Mouse (Mus musculus) stomach, postnatal 0 days (tissue): ENCODE measurements at regions not wholly inside any gene's neighbourhood (a gene's known extent, or its start where the extent isn't known, plus 50 kb on each side); places are given as distances from the start of the nearest gene placed in this dataset.

ENCODE experiments used
- ATAC-seq: fragments of 200-750 bp; cut with Nextera tagmentation; 2 replicates; pipeline ENCODE4 v1.8.0; 2017; ENCODE audit not compliant: low FRiP score, low TSS enrichment
- DNase-seq: peaks from one replicate; pipeline ENCODE4 v3.0.0-alpha.2; 2016; ENCODE audit warnings: low spot score
- H3K27ac ChIP-seq: fragments of 300-500 bp; sonication (generic); replicated peaks from 2 replicates; pipeline ENCODE4 v1.5.1; 2014; ENCODE audit warnings: mild to moderate bottlenecking, control low read depth
- H3K27me3 ChIP-seq: fragments of 300-500 bp; sonication (generic); 2 replicates; pipeline ENCODE4 v1.6.1; 2014; ENCODE audit warnings: low read length; ENCODE audit not compliant: control insufficient read depth, insufficient read depth
- H3K36me3 ChIP-seq: fragments of 300-500 bp; sonication (generic); 2 replicates; pipeline ENCODE4 v1.6.1; 2014; ENCODE audit warnings: low read length, mixed read lengths; ENCODE audit not compliant: control insufficient read depth, insufficient read depth
- H3K4me1 ChIP-seq: fragments of 300-500 bp; sonication (generic); replicated peaks from 2 replicates; pipeline ENCODE4 v1.6.1; 2014; ENCODE audit warnings: antibody characterized with exemption; ENCODE audit not compliant: control insufficient read depth, insufficient read depth
- H3K4me2 ChIP-seq: fragments of 300-500 bp; sonication (generic); replicated peaks from 2 replicates; pipeline ENCODE4 v1.6.1; 2014; ENCODE audit warnings: low read depth, mild to moderate bottlenecking, control low read depth, moderate library complexity
- H3K4me3 ChIP-seq: fragments of 300-500 bp; sonication (generic); 2 replicates; pipeline ENCODE4 v1.5.1; 2014; ENCODE audit warnings: low read depth, low read length, control low read depth
- H3K9ac ChIP-seq: fragments of 300-500 bp; sonication (generic); 2 replicates; pipeline ENCODE4 v1.6.1; 2014; ENCODE audit warnings: mild to moderate bottlenecking, low read length, control low read depth, mixed read lengths
- H3K9me3 ChIP-seq: fragments of 300-500 bp; sonication (generic); 2 replicates; pipeline ENCODE4 v1.6.1; 2016; ENCODE audit warnings: low read length; ENCODE audit not compliant: control insufficient read depth
- CTCF ChIP-seq: IDR thresholded peaks from 2 replicates; pipeline ENCODE4 v1.5.1; 2016; ENCODE audit warnings: antibody characterized with exemption, low read depth, mild to moderate bottlenecking, moderate library complexity
- EP300 ChIP-seq: optimal IDR thresholded peaks from 2 replicates; pipeline ENCODE3; 2016; ENCODE audit warnings: antibody characterized with exemption
- WGBS: fragments of 180-500 bp; shearing (Covaris S2); extraction: QIAGEN DNeasy Blood & Tissue Kit; methylation state at CpG from one replicate; pipeline ENCODE4 v1.1.7; 2014; 5-methylcytosine and 5-hydroxymethylcytosine counted together

- Histone ChIP-seq H3K4me2 (no peak overlapping the region), H3K9me3 (no peaks in the 10 kb centered on the region), H3K36me3 (no peaks in the 10 kb centered on the region), H3K9ac (no peak overlapping the region), H3K4me3 (no peak overlapping the region), H3K4me1 (no peaks in the 10 kb centered on the region), H3K27ac (no peak overlapping the region), H3K27me3 (no peaks in the 10 kb centered on the region)
- DNase-seq (no peak), ATAC-seq (no peak)
- WGBS: 8% methylated on average over 2 of the region's 2 CpGs
- no peak for TF ChIP-seq CTCF
- TF ChIP-seq EP300: no peak
Measured at GRCm38 (mm10) chr12:12452086-12452485, 190.1 kb downstream of the Fam49a start.

GRCm38 (mm10) chr12:12446768-12447167, 184.8 kb downstream of the Fam49a start:
- DNase-seq (no peak), ATAC-seq (no peak)
- Histone ChIP-seq H3K9ac (no peak overlapping the region), H3K9me3 (no peaks in the 10 kb centered on the region), H3K36me3 (no peaks in the 10 kb centered on the region), H3K4me1 (no peaks in the 10 kb centered on the region), H3K27ac (no peak overlapping the region), H3K4me2 (no peak overlapping the region), H3K27me3 (no peaks in the 10 kb centered on the region), H3K4me3 (no peak overlapping the region)
- 20% methylated on average over 2 of the region's 2 CpGs for WGBS
- TF ChIP-seq CTCF (no peak), EP300 (no peak)

- ATAC-seq (no peak), DNase-seq (no peak)
- H3K4me3 ChIP-seq: no peak overlapping the region
- H3K36me3 ChIP-seq: no peaks in the 10 kb centered on the region
- H3K4me1 ChIP-seq: no peaks in the 10 kb centered on the region
- H3K4me2 ChIP-seq: no peak overlapping the region
- H3K9ac ChIP-seq: no peak overlapping the region
- 70% methylated on average over 3 of the region's 3 CpGs for WGBS
- TF ChIP-seq EP300: no peak
- no peak for TF ChIP-seq CTCF
- no peaks in the 10 kb centered on the region for H3K9me3 ChIP-seq
- no peaks in the 10 kb centered on the region for H3K27me3 ChIP-seq
- no peak overlapping the region for H3K27ac ChIP-seq
Measured at GRCm38 (mm10) chr12:12446281-12446680, 184.3 kb downstream of the Fam49a start.

GRCm38 (mm10) chr12:12442872-12443271, 180.9 kb downstream of the Fam49a start:
- H3K9me3 ChIP-seq: no peaks in the 10 kb centered on the region
- WGBS: 87% methylated on average over 4 of the region's 4 CpGs
- TF ChIP-seq CTCF (no peak), EP300 (no peak)
- no peak overlapping the region for H3K4me2 ChIP-seq
- no peaks in the 10 kb centered on the region for H3K36me3 ChIP-seq
- no peak overlapping the region for H3K4me3 ChIP-seq
- no peaks in the 10 kb centered on the region for H3K27me3 ChIP-seq
- no peak for DNase-seq
- ATAC-seq: no peak
- H3K27ac ChIP-seq: no peak overlapping the region
- H3K9ac ChIP-seq: no peak overlapping the region
- H3K4me1 ChIP-seq: no peaks in the 10 kb centered on the region

- WGBS: 82% methylated on average over 1 of the region's 1 CpGs
- DNase-seq: no peak
- H3K4me3 ChIP-seq: no peak overlapping the region
Measured at GRCm38 (mm10) chr12:12436379-12436778, 174.4 kb downstream of the Fam49a start.

GRCm38 (mm10) chr12:12432597-12432996, 170.7 kb downstream of the Fam49a start:
- Histone ChIP-seq H3K27me3 (no peaks in the 10 kb centered on the region), H3K9ac (no peak overlapping the region), H3K4me2 (no peak overlapping the region), H3K4me1 (no peaks in the 10 kb centered on the region), H3K36me3 (no peaks in the 10 kb centered on the region), H3K9me3 (no peaks in the 10 kb centered on the region), H3K4me3 (no peak overlapping the region), H3K27ac (no peak overlapping the region)
- DNase-seq: no peak
- TF ChIP-seq EP300 (no peak), CTCF (no peak)
- 55% methylated on average over 1 of the region's 1 CpGs for WGBS
- ATAC-seq: no peak

More at GRCm38 (mm10) chr12:12436379-12436778, 174.4 kb downstream of the Fam49a start:
- no peaks in the 10 kb centered on the region for H3K9me3 ChIP-seq
- H3K4me2 ChIP-seq: no peak overlapping the region
- no peaks in the 10 kb centered on the region for H3K36me3 ChIP-seq
- peak; percentile 54 for TF ChIP-seq CTCF
- no peak for TF ChIP-seq EP300
- H3K4me1 ChIP-seq: no peaks in the 10 kb centered on the region
- no peaks in the 10 kb centered on the region for H3K27me3 ChIP-seq
- no peak for ATAC-seq
- no peak overlapping the region for H3K27ac ChIP-seq
- no peak overlapping the region for H3K9ac ChIP-seq
